Mouse (Mus musculus): ENCODE results near the gene Gm49358. TPM values are rescaled to one million over a fixed set of nuclear protein-coding genes. Genes with fewer than 3 reads are reported as not detected.
A peak's percentile ranks its signal among the peaks of the same experiment; 100 is the strongest.

The Gm49358 gene
- not detected in 2 replicates for polyA plus RNA-seq (2012)

GRCm38 (mm10) chr10:86763672-86764071 lies at the start of gene Gm49358:
Gm49358 (plus strand) TSS chr10:86763972.
- TF ChIP-seq GATA1 (IDR thresholded peaks at IDR 0.05; ENCODE audit: low read length), result no peak
- TF ChIP-seq TAL1 (IDR thresholded peaks at IDR 0.05; ENCODE audit: low read length), result no peak
- peaks cover 5% of the 10 kb centered on the region; the same call in 1 of the 2 replicates for H3K9me3 ChIP-seq (ENCODE audit: control insufficient read depth, low read length)
- no peaks in the 10 kb centered on the region for H3K4me1 ChIP-seq (ENCODE audit: control insufficient read depth)
- H3K36me3 ChIP-seq (ENCODE audit: control insufficient read depth), result no peaks in the 10 kb centered on the region
- no peak within 1 kb of the TSS for H3K4me3 ChIP-seq (replicated peaks)
- H3K27me3 ChIP-seq (ENCODE audit: control insufficient read depth), result no peaks in the 10 kb centered on the region

- peaks cover 2% of the 10 kb centered on the region; the same call in 1 of the 2 replicates for H3K27me3 ChIP-seq (ENCODE audit: control insufficient read depth)
- no peak for TF ChIP-seq TAL1 (IDR thresholded peaks at IDR 0.05; ENCODE audit: low read length)
- TF ChIP-seq GATA1 (IDR thresholded peaks at IDR 0.05; ENCODE audit: low read length), result no peak
- H3K36me3 ChIP-seq (ENCODE audit: control insufficient read depth), result no peaks in the 10 kb centered on the region
- H3K4me1 ChIP-seq (ENCODE audit: control insufficient read depth), result peaks cover 16% of the 10 kb centered on the region
- H3K9me3 ChIP-seq (ENCODE audit: control insufficient read depth, low read length), result no peaks in the 10 kb centered on the region
- H3K4me3 ChIP-seq (replicated peaks), result peak overlapping the region; percentile 49
Measured at GRCm38 (mm10) chr10:86727548-86727980, 36.2 kb upstream of the Gm49358 start.

GRCm38 (mm10) chr10:86728176-86728575 lies 35.6 kb upstream of the Gm49358 start:
- TF ChIP-seq GATA1 (IDR thresholded peaks at IDR 0.05; ENCODE audit: low read length) (no peak), TAL1 (IDR thresholded peaks at IDR 0.05; ENCODE audit: low read length) (no peak)

GRCm38 (mm10) chr10:86730823-86731499 lies 32.8 kb upstream of the Gm49358 start:
- TF ChIP-seq GATA1 (IDR thresholded peaks at IDR 0.05; ENCODE audit: low read length), result no peak
- TF ChIP-seq TAL1 (IDR thresholded peaks at IDR 0.05; ENCODE audit: low read length), result no peak
- no peaks in the 10 kb centered on the region for H3K36me3 ChIP-seq (ENCODE audit: control insufficient read depth)
- no peaks in the 10 kb centered on the region for H3K9me3 ChIP-seq (ENCODE audit: control insufficient read depth, low read length)
- peaks cover 2% of the 10 kb centered on the region; the same call in 1 of the 2 replicates for H3K27me3 ChIP-seq (ENCODE audit: control insufficient read depth)
- H3K4me3 ChIP-seq (replicated peaks), result peak overlapping the region; percentile 36
- H3K4me1 ChIP-seq (ENCODE audit: control insufficient read depth), result peaks cover 16% of the 10 kb centered on the region

More at GRCm38 (mm10) chr10:86728176-86728575, 35.6 kb upstream of the Gm49358 start:
- Histone ChIP-seq H3K36me3 (ENCODE audit: control insufficient read depth) (no peaks in the 10 kb centered on the region), H3K27me3 (ENCODE audit: control insufficient read depth) (peaks cover 2% of the 10 kb centered on the region; the same call in 1 of the 2 replicates), H3K4me1 (ENCODE audit: control insufficient read depth) (peaks cover 16% of the 10 kb centered on the region), H3K4me3 (replicated peaks) (no peak overlapping the region), H3K9me3 (ENCODE audit: control insufficient read depth, low read length) (no peaks in the 10 kb centered on the region)

- H3K4me3 ChIP-seq (replicated peaks), result no peak overlapping the region
- no peaks in the 10 kb centered on the region for H3K9me3 ChIP-seq (ENCODE audit: control insufficient read depth, low read length)
- no peak for TF ChIP-seq GATA1 (IDR thresholded peaks at IDR 0.05; ENCODE audit: low read length)
- TF ChIP-seq TAL1 (IDR thresholded peaks at IDR 0.05; ENCODE audit: low read length), result no peak
Measured at GRCm38 (mm10) chr10:86731500-86731863, 32.3 kb upstream of the Gm49358 start.

GRCm38 (mm10) chr10:86735036-86735435 lies 28.7 kb upstream of the Gm49358 start:
- Histone ChIP-seq H3K36me3 (ENCODE audit: control insufficient read depth) (no peaks in the 10 kb centered on the region), H3K4me3 (replicated peaks) (no peak overlapping the region), H3K27me3 (ENCODE audit: control insufficient read depth) (0 out of 2 replicates have a peak, but pooled peaks cover 2% of the 10 kb centered on the region), H3K9me3 (ENCODE audit: control insufficient read depth, low read length) (no peaks in the 10 kb centered on the region), H3K4me1 (ENCODE audit: control insufficient read depth) (peaks cover 5% of the 10 kb centered on the region)
- TF ChIP-seq TAL1 (IDR thresholded peaks at IDR 0.05; ENCODE audit: low read length) (no peak), GATA1 (IDR thresholded peaks at IDR 0.05; ENCODE audit: low read length) (no peak)

More at GRCm38 (mm10) chr10:86731500-86731863, 32.3 kb upstream of the Gm49358 start:
- Histone ChIP-seq H3K27me3 (ENCODE audit: control insufficient read depth) (peaks cover 2% of the 10 kb centered on the region; the same call in 1 of the 2 replicates), H3K4me1 (ENCODE audit: control insufficient read depth) (peaks cover 16% of the 10 kb centered on the region), H3K36me3 (ENCODE audit: control insufficient read depth) (no peaks in the 10 kb centered on the region)

- no peaks in the 10 kb centered on the region for H3K4me1 ChIP-seq (ENCODE audit: control insufficient read depth)
- no peaks in the 10 kb centered on the region for H3K27me3 ChIP-seq (ENCODE audit: control insufficient read depth)
- H3K36me3 ChIP-seq (ENCODE audit: control insufficient read depth), result no peaks in the 10 kb centered on the region
- no peaks in the 10 kb centered on the region for H3K9me3 ChIP-seq (ENCODE audit: control insufficient read depth, low read length)
- no peak overlapping the region for H3K4me3 ChIP-seq (replicated peaks)
- no peak for TF ChIP-seq TAL1 (IDR thresholded peaks at IDR 0.05; ENCODE audit: low read length)
- TF ChIP-seq GATA1 (IDR thresholded peaks at IDR 0.05; ENCODE audit: low read length), result no peak
Measured at GRCm38 (mm10) chr10:86742918-86743317, 20.9 kb upstream of the Gm49358 start.

- H3K4me1 ChIP-seq (ENCODE audit: control insufficient read depth), result no peaks in the 10 kb centered on the region
- no peaks in the 10 kb centered on the region for H3K9me3 ChIP-seq (ENCODE audit: control insufficient read depth, low read length)
- no peaks in the 10 kb centered on the region for H3K36me3 ChIP-seq (ENCODE audit: control insufficient read depth)
- no peaks in the 10 kb centered on the region for H3K27me3 ChIP-seq (ENCODE audit: control insufficient read depth)
- no peak for TF ChIP-seq TAL1 (IDR thresholded peaks at IDR 0.05; ENCODE audit: low read length)
- H3K4me3 ChIP-seq (replicated peaks), result no peak overlapping the region
Measured at GRCm38 (mm10) chr10:86744306-86744705, 19.5 kb upstream of the Gm49358 start.

GRCm38 (mm10) chr10:86755816-86756502 lies 7.8 kb upstream of the Gm49358 start:
- Histone ChIP-seq H3K4me3 (replicated peaks) (no peak overlapping the region), H3K9me3 (ENCODE audit: control insufficient read depth, low read length) (no peaks in the 10 kb centered on the region), H3K4me1 (ENCODE audit: control insufficient read depth) (no peaks in the 10 kb centered on the region), H3K27me3 (ENCODE audit: control insufficient read depth) (no peaks in the 10 kb centered on the region), H3K36me3 (ENCODE audit: control insufficient read depth) (no peaks in the 10 kb centered on the region)
- TF ChIP-seq GATA1 (IDR thresholded peaks at IDR 0.05; ENCODE audit: low read length), result no peak
- no peak for TF ChIP-seq TAL1 (IDR thresholded peaks at IDR 0.05; ENCODE audit: low read length)

Measured in erythroblast, embryonic 14.5 days (primary cell).